Mouse (Mus musculus) urinary bladder, postnatal 36 days (tissue): ENCODE results near the gene Slc6a5.
"Not testable (repeated sequence)": the region's sequence is repeated elsewhere in the genome, so short reads cannot be mapped to it uniquely, and the experiment has no call there.

Experiments used
- DNase-seq, 2 experiments: peaks; one replicate each; pipeline ENCODE4 v3.0.0; 2022; ENCODE audit warnings: low spot score in 2 of 2, mixed read lengths in 1 of 2

Slc6a5 gene

DNA sequence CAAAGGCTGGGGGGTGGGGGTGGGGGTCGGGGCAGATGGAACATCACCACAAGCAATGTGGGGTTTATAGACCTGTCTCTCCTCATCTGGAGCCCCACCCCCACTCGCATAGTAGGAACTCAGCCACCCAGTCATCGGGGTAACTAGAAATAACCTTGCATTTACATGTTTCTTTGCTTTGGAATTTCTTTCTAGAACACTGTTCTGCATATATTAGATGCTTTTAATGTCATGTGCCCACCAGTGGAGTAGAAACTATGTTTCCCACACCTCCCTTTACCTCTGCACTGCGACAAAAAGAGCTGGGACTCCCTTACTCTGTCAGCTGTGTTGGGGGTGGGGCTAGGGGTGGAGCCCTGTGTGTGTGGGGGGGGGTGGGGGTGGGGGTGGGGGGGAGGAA is 3.2 kb downstream of the Slc6a5 start:
- no peak for DNase-seq

DNA sequence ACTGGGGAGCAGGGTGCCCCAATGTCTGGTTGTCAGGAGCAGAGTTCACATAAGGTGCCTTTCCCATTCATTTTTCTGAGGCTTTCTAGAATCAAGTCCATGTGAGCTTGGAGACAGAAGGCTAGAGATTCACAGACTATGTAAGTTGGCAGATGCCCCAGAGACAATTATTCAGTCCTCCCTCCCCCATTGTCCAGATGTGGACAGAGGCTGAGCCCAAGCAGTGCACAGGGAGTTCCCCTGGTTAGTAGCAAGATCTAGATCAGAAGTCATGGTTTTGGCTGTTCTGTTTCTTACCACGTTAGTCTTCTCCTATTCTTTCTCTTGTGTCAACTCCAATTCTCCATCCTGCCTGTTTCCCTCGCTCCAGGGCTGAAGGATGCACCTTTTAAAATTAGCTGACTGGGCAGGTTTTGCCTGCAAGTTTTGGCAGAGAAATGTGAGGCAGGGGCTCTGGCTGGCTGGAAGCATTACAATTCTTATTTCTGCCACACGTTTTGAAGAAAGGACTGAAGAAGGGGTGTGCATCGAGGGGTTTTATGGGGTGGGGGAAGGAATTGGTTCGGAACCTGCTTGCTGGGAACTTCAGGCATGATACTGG is 3.9 kb downstream of the Slc6a5 start:
- no peak for DNase-seq

DNA sequence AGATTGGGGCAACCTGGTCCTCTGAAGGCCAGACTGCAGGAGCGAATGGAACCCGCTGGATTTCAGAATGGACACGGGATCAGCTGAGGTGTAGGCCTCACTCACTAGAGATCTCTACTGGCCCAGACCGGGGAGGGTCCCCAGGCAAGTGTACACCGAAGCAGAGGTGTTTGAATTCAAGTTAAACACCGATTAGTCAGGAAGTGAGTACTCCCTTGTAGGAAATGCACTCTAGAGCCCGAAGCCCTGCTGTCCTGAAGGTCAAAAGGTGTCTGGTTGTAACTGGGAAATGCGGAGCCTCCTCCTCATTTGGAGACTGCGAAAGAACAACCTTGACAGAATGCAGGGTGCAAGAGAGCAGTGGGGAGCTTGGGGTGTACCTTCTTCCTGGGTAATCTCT is 5.0 kb downstream of the Slc6a5 start:
- no peak for DNase-seq

DNA sequence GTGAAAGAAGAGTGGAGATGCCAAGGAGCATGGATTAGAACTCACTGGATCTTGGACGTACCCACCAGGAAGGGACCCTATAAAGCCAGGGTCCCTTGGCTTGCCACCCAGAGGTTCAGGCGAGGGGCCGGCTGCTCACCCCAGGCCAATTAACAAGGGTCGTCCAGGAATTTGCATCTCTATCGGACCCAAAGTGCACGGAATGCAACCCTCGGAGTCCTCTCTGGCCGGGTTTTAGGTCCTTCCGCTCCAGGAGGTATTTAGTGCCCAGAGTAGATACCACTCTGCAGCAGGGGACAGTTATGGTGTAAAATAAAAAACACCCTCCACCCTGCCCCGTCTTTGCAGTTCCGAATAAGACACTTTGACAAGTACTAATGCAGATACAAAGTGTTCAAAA is 5.5 kb downstream of the Slc6a5 start:
- DNase-seq, result no peak

DNA sequence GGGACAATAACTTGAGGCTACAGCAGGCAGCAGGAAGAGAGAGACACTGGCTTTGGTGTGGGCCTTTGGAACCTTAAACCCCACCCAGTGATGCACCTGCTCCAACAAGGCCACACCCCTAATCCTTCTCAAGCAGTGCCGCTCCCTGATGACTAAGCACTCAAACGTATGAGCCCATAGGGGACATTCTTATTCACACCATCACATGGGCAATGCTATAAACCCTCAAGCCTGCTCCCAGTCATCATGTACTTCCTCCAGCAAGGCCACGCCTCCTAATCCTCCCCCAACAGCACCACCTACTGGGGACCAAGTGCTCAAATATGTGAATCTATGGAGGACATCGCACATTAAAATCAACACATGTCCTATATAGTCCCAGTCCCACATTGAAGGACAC is 9.5 kb downstream of the Slc6a5 start:
- DNase-seq, result no peak

DNA sequence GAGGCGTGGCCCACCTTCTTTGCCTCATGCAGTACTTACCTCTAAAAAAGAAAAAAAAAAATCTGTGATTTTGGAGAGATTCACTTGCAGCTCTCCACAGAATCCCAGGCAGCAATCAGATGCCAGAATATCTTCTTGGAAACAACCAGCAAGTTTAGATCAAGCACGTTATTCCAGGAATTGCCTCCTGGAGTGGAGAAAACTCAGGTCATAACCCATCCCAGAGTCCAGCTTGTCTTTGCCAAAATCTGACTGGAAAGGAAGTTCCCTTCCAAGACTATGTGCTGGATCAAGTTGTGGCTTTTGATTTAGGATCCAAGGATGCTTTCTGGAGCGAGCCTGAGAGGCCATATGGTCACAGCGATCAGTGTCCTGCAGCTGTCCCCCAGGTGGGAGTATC is 10.8 kb downstream of the Slc6a5 start:
- no peak for DNase-seq

DNA sequence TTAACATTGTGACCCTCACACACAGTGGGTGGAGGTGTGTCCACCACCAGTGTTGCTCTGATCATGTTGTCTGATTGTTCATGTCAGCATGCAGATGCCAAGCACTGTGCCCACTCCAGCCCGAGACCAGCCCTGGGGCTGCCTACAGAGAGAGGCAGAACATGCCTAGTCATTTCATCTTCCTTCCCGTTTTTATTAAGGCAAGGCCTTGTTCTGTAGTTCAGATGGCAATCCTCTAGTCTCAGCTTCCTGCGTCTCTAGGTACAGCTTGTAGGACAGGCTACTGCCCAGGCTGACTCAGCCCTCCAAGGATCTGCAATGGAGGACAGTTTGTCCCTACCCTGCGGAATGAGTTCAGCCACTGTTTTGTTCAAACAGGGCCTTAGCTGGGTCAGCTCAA is 13.0 kb downstream of the Slc6a5 start:
- no peak for DNase-seq

DNA sequence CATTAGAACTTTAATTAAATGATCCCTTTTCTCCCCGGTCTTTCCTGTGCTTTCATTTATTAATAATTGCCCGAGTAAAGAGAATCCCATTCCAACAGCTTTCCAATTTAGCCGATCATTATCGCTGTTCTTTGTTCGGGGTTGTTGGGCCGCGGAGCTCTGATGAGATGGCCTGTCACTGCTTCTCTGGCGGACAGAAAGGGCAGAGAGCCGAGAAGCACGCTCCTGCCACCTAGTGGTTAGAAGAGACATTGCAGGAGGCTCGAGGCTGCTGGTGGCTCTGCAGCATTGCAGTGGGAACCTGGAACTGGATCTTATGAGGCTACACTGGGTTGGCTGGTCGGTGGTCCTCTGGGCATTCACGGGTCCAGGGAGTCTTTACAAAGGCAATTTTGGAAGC is 13.4 kb downstream of the Slc6a5 start:
- peak; percentile 53 to 74 for DNase-seq

DNA sequence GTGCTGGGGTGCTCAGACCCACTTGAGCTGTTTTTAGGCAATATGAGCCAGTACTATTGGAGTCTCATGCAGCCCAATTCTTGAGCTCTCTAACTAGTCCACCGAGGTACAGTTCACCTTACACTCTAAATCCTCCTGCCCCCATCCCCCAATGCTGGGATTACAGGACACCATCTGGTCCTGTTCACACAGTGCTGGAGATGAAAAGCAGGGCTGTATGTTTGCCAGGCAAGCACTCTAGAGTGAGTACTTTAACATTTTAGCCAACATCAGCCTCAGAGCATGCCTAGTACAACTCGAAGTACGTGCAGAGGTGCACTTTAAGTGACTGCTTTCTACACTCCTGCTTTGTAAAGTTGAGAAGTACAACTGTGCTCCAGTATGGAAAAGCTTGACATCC is 18.6 kb downstream of the Slc6a5 start:
- no peak for DNase-seq

DNA sequence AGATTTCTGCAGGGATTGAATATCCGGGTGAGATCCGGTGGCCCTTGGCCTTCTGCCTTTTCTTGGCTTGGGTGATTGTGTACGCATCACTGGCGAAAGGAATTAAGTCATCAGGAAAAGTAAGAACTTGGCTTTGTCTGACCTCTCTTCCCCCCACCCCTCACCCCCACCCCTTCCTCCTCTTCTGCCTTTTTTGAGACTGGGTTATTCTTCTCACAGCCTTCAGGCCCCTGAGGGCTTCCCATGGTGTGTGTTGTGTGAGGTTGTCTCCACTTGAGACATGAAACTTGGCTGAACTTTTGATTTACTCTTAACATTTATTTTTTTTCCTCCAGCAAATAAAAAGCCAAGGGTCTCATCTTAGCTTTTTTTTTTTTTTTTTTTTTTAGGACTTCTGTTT is 20.1 kb downstream of the Slc6a5 start:
- no peak for DNase-seq

DNA sequence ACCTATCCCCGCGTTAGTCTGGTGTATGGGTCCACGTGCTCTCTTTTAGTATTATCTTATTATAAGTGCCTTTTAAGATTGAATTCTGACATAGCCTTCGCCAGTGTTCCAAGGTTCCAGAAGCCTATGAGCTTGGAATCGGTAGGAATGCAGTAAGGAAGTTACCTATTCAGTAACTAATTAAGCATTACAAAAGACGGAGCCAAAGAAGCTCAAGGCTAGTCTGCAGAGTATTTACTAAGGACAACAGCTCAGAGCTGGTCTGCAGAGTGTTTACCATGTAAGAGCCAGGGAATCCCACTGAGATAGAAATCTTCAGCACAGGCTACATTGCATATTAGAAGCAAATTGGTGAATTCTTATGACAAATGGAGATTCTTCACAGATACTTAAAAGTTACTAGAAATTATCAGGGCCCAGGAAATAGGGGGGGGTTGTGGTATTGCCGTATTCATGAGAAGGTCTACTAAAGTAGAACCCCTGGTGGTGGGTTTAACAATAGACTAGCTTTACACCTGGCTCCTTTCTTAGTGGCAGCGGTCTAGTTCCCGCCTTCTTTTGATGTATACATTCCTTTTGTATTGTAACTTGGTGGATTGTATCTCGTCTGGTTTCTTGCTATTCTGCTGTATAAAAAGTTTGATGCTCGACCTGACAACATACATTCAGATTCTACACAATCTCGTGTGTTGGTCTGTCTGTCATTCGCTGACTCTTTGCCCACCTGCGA is 23.6 kb downstream of the Slc6a5 start:
- DNase-seq, result not testable (repeated sequence)

DNA sequence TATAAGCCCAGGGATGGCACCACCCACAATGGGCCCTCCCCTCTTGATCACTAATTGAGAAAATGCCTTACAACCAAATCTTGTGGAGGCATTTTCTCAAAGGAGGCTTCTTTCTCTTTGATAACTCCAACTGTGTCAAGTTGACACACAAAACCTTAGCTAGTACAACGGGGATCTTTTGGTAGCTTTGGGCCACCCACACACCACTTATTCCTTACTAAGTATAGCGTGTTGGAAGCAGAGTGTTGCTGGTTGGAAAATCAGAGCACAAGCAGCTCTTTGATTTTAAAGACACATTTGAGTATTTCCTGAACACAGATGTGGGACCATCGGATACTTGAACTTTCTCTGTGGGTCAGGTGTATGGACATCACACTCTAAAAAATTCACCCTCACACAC is 26.9 kb downstream of the Slc6a5 start:
- no peak for DNase-seq

DNA sequence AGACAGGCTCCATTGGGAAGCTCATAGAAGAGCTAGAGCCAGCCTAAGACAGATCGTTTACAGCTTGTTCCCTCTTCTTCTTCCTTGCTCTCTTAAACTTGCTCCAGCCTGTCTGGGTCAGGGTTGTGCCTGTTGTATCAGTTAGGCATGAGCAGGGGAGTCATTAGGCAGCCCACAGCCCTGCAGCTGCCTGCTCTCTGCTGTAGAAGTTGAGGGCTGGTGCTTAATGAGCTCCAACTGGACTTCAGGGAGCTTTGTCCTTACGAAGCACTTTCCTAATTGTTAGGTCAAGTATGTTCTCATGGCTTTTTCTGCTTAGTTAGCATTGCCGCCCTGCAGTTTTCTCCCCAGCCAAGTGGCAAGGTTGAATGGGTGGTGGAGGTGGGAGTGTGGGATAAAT is 32.1 kb downstream of the Slc6a5 start:
- DNase-seq, result no peak

DNA sequence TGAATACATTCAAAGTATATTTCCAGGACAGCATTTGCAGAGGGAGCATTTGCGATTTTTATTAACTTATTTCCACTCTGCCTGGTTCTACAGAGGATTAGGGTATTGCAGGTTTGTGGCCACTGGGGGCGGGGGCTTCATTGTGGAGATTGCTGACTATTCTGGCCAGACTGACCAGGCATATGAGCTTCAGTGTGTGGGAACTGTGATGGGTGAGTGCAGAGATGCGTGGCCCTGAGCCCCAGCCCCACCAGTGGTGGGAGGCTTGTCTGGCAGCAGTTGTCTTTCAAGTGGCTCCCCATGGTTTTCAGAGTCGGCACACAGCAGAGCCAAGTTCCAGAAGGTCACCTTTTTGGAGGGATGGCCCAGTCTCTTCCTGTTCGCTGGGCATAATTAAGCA is 32.5 kb downstream of the Slc6a5 start:
- no peak for DNase-seq

DNA sequence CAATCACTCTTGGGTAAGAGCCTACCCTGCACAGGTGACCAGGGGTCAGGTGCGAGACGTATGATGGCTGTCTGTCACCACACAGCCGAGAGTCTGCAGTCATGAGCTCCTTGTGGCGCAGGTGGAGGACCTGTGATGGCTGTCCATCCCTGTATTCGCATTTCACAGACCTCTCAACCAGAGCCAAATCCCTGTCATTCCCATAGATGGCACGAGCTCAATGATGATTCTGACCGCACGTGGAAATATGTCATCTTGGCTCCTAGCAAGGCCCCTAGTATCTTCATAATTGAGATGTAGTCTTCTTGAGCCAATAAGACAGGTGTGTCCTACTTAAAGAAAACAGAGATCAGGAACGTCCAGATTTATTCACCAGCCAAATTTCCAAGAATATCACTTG is 36.7 kb downstream of the Slc6a5 start:
- no peak for DNase-seq

DNA sequence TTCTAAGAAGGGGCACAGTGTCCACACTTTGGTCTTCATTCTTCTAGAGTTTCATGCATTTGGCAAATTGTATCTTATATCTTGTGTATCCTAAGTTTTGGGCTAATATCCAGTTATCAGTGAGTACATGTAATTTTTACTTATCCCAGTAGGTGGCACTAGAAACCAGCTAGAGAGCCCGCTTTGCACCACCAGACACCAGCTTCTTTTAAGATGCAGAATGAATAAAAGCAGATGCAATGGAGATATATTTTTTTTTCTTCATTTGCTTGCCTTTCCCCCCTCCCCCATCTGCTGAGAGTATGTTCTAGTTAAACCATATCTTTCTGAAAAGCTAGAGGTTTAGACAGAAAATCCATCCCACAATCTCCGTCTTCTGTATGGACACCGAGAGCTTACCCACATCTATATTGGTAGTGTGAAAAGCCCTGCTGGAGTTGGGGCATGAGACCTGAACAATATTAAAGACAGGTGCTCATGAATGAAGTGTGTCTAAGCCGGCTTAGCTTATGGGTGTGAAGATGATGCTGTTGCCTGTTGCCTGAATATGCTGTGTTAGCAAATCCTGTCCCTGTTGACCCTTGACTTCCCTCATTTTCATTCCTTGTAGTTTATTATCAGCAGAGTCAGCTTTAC is 43.7 kb downstream of the Slc6a5 start:
- no peak for DNase-seq

DNA sequence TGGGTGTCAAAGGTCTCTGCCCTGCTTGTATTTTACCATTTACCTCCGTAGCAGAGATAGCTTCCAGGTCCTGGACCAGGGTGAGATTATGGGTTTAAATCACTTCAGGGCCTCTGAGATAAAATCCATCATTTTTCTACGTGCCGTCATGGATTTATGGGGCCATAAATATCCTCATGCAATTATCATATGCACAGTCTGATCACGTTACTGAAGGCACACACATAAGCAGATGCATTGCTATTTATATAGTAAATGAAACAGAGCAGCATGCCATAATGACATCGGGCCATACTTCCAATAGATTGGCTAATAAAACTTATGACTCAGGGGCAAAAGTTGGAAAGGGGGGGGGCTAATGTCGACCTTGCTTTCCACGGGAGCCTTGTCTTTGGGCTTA is 44.9 kb downstream of the Slc6a5 start:
- DNase-seq, result no peak

DNA sequence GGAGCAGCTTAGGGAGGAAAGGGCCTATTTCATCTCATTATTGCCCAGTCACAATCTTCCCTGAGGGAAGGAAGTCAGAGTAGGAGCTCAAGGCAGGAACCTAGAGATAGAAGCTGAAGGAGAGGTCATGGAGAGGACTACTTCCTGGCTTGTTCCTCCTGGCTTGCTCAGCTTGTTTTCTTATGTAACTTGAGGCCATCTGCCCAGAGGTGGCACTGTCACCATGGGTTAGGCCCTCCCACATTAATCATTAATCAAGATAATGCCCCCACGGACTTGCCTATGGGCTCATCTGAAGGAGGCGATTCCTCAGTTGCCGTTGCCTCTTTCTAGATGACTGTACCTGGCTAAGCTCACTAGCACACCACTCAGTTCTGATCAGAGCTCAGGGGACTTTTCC is 47.2 kb downstream of the Slc6a5 start:
- DNase-seq, result no peak

DNA sequence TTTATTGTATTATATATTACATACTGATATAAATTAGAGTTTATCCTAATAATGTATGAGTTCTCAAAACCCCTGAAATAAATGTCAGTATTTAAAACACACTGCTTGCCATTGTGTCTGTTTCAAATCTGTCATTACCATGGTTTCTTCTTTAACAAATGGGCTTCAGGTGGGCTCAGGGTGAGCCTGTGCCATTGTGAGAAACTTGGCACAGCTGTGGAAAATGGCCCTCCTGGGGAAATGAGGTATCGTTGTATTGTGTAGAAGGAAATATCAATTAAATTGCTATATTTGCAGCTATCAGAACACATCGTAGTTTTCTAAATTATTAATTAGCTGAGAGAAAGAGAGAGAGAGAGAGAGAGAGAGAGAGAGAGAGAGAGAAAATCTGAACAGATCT is 53.8 kb downstream of the Slc6a5 start:
- DNase-seq, result no peak

DNA sequence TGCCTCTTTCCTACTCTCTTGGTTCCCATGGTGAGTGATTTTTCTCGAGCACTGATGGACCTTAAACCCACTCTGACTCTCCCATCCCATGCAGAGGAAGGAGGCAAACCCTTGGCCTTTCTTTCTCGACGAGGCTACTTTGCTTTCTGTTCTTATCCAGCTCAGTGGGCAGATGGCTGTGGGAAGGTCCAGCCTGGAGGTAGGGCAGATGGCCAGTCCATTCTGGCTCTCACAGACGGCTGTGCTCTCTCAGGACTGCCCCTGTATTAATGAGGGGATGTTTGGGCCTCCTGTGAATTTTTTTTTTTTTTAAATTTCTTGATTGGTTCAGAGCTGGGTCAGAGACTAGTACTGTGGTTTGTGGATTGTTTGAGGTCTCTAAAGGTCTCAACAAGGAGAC is 59.6 kb downstream of the Slc6a5 start:
- DNase-seq, result no peak

DNA sequence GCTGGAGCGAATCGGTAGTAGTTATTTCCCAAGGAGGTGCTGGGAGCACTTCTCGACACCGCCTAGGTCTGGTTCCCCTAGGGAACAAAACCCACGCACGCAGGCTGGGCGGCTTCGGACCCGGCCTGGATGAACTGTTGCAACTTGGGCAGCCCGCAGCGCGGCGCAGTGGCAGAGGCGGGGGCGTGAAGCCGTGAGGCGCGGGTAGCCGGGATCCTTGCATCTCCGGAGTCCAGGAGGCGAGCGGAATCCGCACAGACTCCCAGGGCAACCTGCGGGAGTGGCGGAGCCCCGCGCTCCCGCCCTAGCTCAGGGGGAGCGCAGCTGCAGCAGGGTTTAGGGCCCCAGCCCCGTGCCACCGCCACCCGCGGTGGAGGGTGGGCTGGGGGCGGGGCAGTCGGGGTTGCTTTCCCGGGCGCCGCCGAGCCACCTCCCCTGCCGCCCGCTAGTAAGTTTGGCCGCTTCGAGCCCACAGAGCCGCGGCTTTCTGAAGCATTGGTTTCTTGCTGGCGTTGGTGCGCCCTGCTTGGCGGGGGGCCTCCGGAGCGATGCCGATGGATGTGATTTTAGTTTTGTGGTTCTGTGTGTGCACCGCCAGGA is 65.0 kb downstream of the Slc6a5 start, which contains the start of gene Nell1:
Gene Nell1, plus strand, starts transcription at position 24 of the 600 bp plus-strand sequence.
- DNase-seq, result no peak

DNA sequence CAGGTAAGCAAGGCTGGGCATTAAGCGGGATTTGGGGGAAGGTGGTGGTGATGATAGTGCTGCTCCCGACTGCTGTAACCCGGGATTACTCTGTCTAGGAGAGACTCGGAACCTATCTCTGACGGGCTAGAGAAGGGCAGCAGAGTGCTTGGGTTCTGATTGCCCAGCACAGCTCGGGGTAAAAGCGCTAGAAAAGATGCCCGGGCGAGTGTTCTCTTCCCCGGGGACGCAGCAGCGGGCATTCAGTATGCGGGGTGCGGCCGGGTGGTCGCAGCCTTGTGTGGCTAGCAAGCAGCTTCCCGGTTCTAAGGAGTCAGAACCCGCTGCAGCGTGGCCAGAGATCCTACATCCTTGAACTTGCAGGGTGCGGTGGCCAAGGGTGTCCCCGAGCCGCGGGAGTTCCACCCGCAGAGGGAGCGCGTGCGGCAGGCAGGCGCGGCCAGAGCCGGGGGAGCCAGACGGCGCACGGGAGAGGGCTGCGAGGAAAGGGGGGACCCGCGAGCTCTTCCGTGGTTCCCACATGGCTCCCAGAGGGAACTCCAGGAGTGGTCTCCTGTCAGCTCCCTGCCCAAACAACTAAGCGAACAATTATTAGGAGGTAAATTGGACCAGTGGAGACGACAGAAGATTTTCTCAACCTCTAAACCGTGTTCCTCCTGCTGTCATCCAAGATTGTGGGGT is 65.6 kb downstream of the Slc6a5 start:
- no peak for DNase-seq
